Mouse (Mus musculus): Measurements from ENCODE around the gene Apoa4. TPM values are rescaled to one million over a fixed set of nuclear protein-coding genes. Genes with fewer than 3 reads are reported as not detected.

Apoa4 gene
- polyA plus RNA-seq, 1 experiment from 2014 or later, result 0.33 TPM

- Histone ChIP-seq H3K4me2 (peak within 1 kb of the TSS; percentile 85), H3K9me3 (replicated peaks) (no peaks in the 10 kb centered on the region), H3K36me3 (replicated peaks) (peaks cover 36% of the 10 kb centered on the region), H3K27ac (replicated peaks) (peak within 1 kb of the TSS; percentile 72), H3K9ac (peak within 1 kb of the TSS; percentile 68), H3K4me1 (replicated peaks) (peaks cover 24% of the 10 kb centered on the region), H3K27me3 (peaks cover 14% of the 10 kb centered on the region; the same call in 1 of the 2 replicates), H3K4me3 (replicated peaks) (peak within 1 kb of the TSS; percentile 90)
- 2% methylated on average over 45 of the region's 45 CpGs for WGBS (ENCODE audit: insufficient replicate concordance)
- peak; percentile 89 for ATAC-seq (ENCODE audit: insufficient read depth)
Measured at GRCm38 (mm10) chr9:46272677-46273454, 32.4 kb downstream of the Apoa4 start, which contains the start of gene Zpr1. TSS of gene Zpr1 (plus strand) at chr9:46273064.

DNA sequence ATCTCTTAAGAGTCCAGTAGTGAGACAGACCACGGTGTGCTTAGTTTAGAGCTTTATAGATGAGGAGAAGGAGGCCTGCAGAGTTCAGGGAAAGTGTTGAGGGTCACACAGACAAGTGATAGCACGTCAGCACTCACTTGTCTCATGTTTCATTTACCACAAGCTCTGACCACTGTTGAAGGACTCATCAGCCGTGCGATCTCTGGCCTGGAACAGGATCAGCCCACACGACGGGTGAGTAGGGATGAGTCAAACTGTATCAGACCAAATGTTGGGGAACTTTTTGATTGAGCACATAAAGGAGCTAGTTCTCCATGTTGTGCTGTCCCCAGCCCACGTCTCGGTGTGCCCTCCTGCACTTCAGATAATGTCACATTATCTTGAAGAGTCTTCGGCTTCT lies 34.0 kb downstream of the Apoa4 start:
- H3K4me2 ChIP-seq, result peak overlapping the region; percentile 85; the same call in 1 of the 2 replicates
- peaks cover 24% of the 10 kb centered on the region for H3K4me1 ChIP-seq (replicated peaks)
- no peak overlapping the region for H3K27ac ChIP-seq (replicated peaks)
- no peak for ATAC-seq (ENCODE audit: insufficient read depth)
- H3K9me3 ChIP-seq (replicated peaks), result no peaks in the 10 kb centered on the region
- WGBS (ENCODE audit: insufficient replicate concordance), result 65% methylated on average over 9 of the region's 9 CpGs
- no peak overlapping the region for H3K9ac ChIP-seq
- H3K4me3 ChIP-seq (replicated peaks), result peak overlapping the region; percentile 90; the same call in 1 of the 2 replicates
- H3K27me3 ChIP-seq, result peaks cover 8% of the 10 kb centered on the region; the same call in 1 of the 2 replicates
- H3K36me3 ChIP-seq (replicated peaks), result peaks cover 47% of the 10 kb centered on the region

DNA sequence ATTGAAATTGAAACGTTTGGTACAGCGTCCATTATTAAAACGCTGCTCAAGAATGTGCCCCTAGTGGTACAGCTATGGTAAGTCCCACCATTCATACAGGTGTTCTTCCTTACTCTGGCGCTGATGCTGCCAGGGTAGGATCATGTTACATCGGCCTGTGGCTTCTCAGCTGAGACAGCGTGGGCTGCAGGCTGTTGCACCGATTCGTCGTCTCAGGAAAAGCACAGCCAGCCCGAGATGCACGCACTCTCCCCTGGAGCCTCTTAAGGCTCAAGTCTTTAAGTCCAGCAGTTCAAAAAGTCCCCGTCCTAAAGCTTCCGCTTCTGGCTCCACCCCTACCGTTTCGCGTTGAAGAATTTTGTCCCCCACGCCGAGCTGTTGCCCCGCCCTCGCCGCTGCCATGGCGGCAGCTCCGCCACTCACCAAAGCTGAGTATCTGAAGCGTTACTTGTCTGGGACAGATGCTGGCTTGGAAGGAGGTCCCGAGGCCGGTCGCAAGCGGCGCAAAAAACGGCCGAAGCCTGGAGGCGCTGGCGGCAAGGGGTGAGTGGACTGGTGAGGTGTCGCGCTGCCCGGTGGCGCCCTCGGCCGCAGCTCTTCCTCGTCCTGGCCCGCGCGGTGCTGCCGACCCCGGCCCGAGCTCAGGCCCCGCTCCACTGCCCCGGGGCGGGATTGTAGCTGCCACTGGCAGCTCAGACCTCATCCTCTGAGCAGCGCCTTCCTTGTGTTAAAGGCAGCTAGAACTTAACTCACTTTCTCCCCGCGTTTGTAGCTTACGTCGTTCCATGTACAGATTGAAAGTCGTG lies 42.3 kb downstream of the Apoa4 start, which contains the start of gene Bud13:
Gene Bud13, plus strand, starts transcription at position 378 of the 806 bp plus-strand sequence.
- H3K4me1 ChIP-seq (replicated peaks), result peaks cover 19% of the 10 kb centered on the region
- H3K9me3 ChIP-seq (replicated peaks), result no peaks in the 10 kb centered on the region
- peak; percentile 89 for ATAC-seq (ENCODE audit: insufficient read depth)
- H3K4me2 ChIP-seq, result peak within 1 kb of the TSS; percentile 84
- peak within 1 kb of the TSS; percentile 95 for H3K9ac ChIP-seq
- peak within 1 kb of the TSS; percentile 81 for H3K27ac ChIP-seq (replicated peaks)
- peak within 1 kb of the TSS; percentile 98 for H3K4me3 ChIP-seq (replicated peaks)
- peaks cover 49% of the 10 kb centered on the region for H3K36me3 ChIP-seq (replicated peaks)
- under 1% methylated on average over 55 of the region's 55 CpGs for WGBS (ENCODE audit: insufficient replicate concordance)
- H3K27me3 ChIP-seq, result no peaks in the 10 kb centered on the region

Other genes starting within 250 kb of the Apoa4 start
- gene Pafah1b2, start 228.0 kb upstream of the Apoa4 start, polyA plus RNA-seq (2015; fragmentation: Nextera tagmentation; extraction: Ambion mirVana), result 61.2 and 65.7 TPM in 2 replicates
- gene Sik3, start 227.9 kb upstream of the Apoa4 start, polyA plus RNA-seq (2015; fragmentation: Nextera tagmentation; extraction: Ambion mirVana), result 3.2 and 3.4 TPM in 2 replicates
- gene Apoa1, start 12.1 kb upstream of the Apoa4 start, polyA plus RNA-seq (2015; fragmentation: Nextera tagmentation; extraction: Ambion mirVana), result 5,098 and 5,983 TPM in 2 replicates
- gene Apoc3, start 5.1 kb upstream of the Apoa4 start, polyA plus RNA-seq (2015; fragmentation: Nextera tagmentation; extraction: Ambion mirVana), result 6.6 and 6.8 TPM in 2 replicates
- 0.69 and 1.3 TPM in 2 replicates for gene Apoa5, start 27.9 kb downstream of the Apoa4 start, polyA plus RNA-seq (2015; fragmentation: Nextera tagmentation; extraction: Ambion mirVana)
- 23.4 and 27.4 TPM in 2 replicates for gene Zpr1, start 32.4 kb downstream of the Apoa4 start, polyA plus RNA-seq (2015; fragmentation: Nextera tagmentation; extraction: Ambion mirVana)
- gene Bud13, start 42.3 kb downstream of the Apoa4 start, polyA plus RNA-seq (2015; fragmentation: Nextera tagmentation; extraction: Ambion mirVana), result 6.6 and 6.8 TPM in 2 replicates
- not detected in 2 replicates for gene 4931429L15Rik, start 79.3 kb downstream of the Apoa4 start, polyA plus RNA-seq (2015; fragmentation: Nextera tagmentation; extraction: Ambion mirVana)